Mouse (Mus musculus) stomach, embryonic 14.5 days (tissue): Measurements from ENCODE around the gene Wnt5b. TPM values are rescaled to one million over a fixed set of nuclear protein-coding genes. Genes with fewer than 3 reads are reported as not detected.

ENCODE experiments used
- ATAC-seq: fragments of 200-750 bp; cut with Nextera tagmentation; 2 replicates; pipeline ENCODE4 v1.8.0; 2017; ENCODE audit warnings: low read depth, moderate TSS enrichment; ENCODE audit not compliant: insufficient number of reproducible peaks, insufficient read depth, low FRiP score
- H3K27ac ChIP-seq: fragments of 300-500 bp; sonication (generic); 2 replicates; pipeline ENCODE4 v1.5.1; 2014; ENCODE audit warnings: mild to moderate bottlenecking, low read length, moderate library complexity, mixed read lengths
- H3K27me3 ChIP-seq: fragments of 300-500 bp; sonication (generic); 2 replicates; pipeline ENCODE4 v1.6.1; 2014; ENCODE audit warnings: low read length, control low read depth, mixed read lengths; ENCODE audit not compliant: control insufficient read depth, insufficient read depth
- H3K36me3 ChIP-seq: fragments of 300-500 bp; sonication (generic); 2 replicates; pipeline ENCODE4 v1.6.1; 2014; ENCODE audit warnings: mild to moderate bottlenecking, control low read depth, low read length, moderate library complexity, mixed read lengths; ENCODE audit not compliant: control insufficient read depth, insufficient read depth
- H3K4me1 ChIP-seq: fragments of 300-500 bp; sonication (generic); 2 replicates; pipeline ENCODE4 v1.6.1; 2014; ENCODE audit warnings: low read length, control low read depth, mixed read lengths; ENCODE audit not compliant: control insufficient read depth, insufficient read depth
- H3K4me2 ChIP-seq: fragments of 300-500 bp; sonication (generic); replicated peaks from 2 replicates; pipeline ENCODE4 v1.6.1; 2014; ENCODE audit warnings: low read depth, low read length, control low read depth
- H3K4me3 ChIP-seq: fragments of 300-500 bp; sonication (generic); 2 replicates; pipeline ENCODE4 v1.5.1; 2014; ENCODE audit warnings: low read depth, low read length, control low read depth
- H3K9ac ChIP-seq: fragments of 300-500 bp; sonication (generic); replicated peaks from 2 replicates; pipeline ENCODE4 v1.6.1; 2014; ENCODE audit warnings: low read depth, mild to moderate bottlenecking, control low read depth, low read length, moderate library complexity, mixed read lengths
- H3K9me3 ChIP-seq: fragments of 300-500 bp; sonication (generic); 2 replicates; pipeline ENCODE4 v1.6.1; 2016; ENCODE audit warnings: low read depth, low read length, control low read depth; ENCODE audit not compliant: control insufficient read depth
- WGBS: fragments of 180-500 bp; shearing (Covaris S2); extraction: QIAGEN DNeasy Blood & Tissue Kit; methylation state at CpG from one replicate; pipeline ENCODE4 v1.1.7; 2014; 5-methylcytosine and 5-hydroxymethylcytosine counted together
- polyA plus RNA-seq: library from polyadenylated mRNA; unstranded; fragments of >200 nt; fragmentation: Nextera tagmentation; extraction: Ambion mirVana; gene quantifications from 2 replicates; pipeline ENCODE4 v1.2.1, GENCODE M21; 2014

The Wnt5b gene
- polyA plus RNA-seq, 1 experiment from 2014 or later = 11.6 TPM

GRCm38 (mm10) chr6:119502031-119502430 lies 42.1 kb downstream of the Wnt5b start:
- H3K27me3 ChIP-seq = no peaks in the 10 kb centered on the region
- no peak overlapping the region for H3K4me3 ChIP-seq
- H3K27ac ChIP-seq = no peak overlapping the region
- H3K9me3 ChIP-seq = no peaks in the 10 kb centered on the region
- H3K4me2 ChIP-seq = no peak overlapping the region
- H3K36me3 ChIP-seq = no peaks in the 10 kb centered on the region
- H3K4me1 ChIP-seq = peaks cover 6% of the 10 kb centered on the region; the same call in 1 of the 2 replicates
- no peak overlapping the region for H3K9ac ChIP-seq
- ATAC-seq = no peak
- 62% methylated on average over 9 of the region's 9 CpGs for WGBS

DNA sequence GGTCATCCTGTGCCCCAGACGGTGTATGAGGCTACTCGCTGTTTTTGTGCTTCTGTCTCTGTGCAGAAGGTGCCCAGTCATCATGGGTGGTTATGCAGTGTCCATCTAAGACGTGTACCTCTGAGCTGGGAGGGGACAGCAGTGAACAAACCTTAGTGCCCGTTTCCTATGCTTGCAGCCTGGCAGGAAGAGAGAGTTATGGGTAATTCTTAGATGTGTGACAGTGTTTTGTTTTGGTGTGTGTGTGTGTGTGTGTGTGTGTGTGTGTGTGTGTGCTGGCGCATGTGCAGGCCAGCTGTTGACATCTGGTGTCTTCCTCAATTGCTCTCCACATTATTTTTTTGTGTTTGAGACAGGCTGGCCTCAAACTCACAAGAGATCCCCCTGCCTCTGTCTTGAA lies 44.1 kb downstream of the Wnt5b start:
- Histone ChIP-seq H3K9me3 (no peaks in the 10 kb centered on the region), H3K27me3 (no peaks in the 10 kb centered on the region), H3K27ac (no peak overlapping the region), H3K4me2 (no peak overlapping the region), H3K9ac (no peak overlapping the region), H3K4me3 (no peak overlapping the region), H3K4me1 (peaks cover 6% of the 10 kb centered on the region; the same call in 1 of the 2 replicates), H3K36me3 (no peaks in the 10 kb centered on the region)
- 60% methylated on average over 5 of the region's 5 CpGs for WGBS
- no peak for ATAC-seq

DNA sequence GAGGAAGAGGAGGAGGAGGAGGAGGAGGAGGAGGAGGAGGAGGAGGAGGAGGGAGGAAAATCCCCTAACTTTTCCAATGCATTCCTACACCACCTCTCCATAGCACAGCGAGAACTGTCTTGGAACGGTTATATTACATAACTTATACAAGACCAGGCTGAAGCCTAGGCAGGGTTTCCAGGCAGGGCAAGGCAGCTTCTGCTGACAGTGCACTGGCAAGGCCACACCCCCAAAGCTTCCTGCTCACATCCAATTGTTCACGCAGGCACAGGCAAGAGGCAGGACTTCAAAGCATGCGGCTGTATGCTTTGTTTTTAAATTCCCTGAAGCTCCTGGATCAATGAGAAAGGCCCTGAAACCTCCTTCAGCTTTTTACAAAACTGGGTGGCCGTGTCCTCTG lies 44.9 kb downstream of the Wnt5b start:
- H3K27me3 ChIP-seq = no peaks in the 10 kb centered on the region
- 15% methylated on average over 5 of the region's 5 CpGs for WGBS
- H3K36me3 ChIP-seq = no peaks in the 10 kb centered on the region
- no peak overlapping the region for H3K4me3 ChIP-seq
- H3K4me2 ChIP-seq = no peak overlapping the region
- H3K4me1 ChIP-seq = peaks cover 6% of the 10 kb centered on the region; the same call in 1 of the 2 replicates
- no peak for ATAC-seq
- no peak overlapping the region for H3K27ac ChIP-seq
- no peak overlapping the region for H3K9ac ChIP-seq
- no peaks in the 10 kb centered on the region for H3K9me3 ChIP-seq

DNA sequence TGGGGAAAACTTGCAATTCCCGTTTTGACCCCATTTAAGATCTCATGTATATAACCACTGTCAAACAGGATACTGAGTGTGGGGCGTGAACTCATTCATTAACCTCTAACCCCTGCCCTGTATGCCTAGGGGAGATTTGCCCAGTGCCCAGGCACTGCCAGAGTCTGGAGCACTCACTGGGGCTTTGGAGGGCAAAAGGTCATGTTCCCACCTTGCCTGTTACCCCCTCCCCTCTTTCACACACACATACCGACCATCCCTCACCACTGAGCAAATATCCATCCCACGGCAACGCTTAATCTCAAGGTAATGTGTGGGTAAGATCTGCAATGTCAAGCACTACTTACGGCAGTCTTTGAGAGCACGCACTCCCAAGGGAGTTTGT lies 51.5 kb downstream of the Wnt5b start:
- H3K4me1 ChIP-seq = peaks cover 7% of the 10 kb centered on the region; the same call in 1 of the 2 replicates
- H3K4me3 ChIP-seq = no peak overlapping the region
- H3K27me3 ChIP-seq = no peaks in the 10 kb centered on the region
- no peak for ATAC-seq
- H3K4me2 ChIP-seq = no peak overlapping the region
- H3K27ac ChIP-seq = no peak overlapping the region
- WGBS = 29% methylated on average over 7 of the region's 7 CpGs
- H3K9ac ChIP-seq = no peak overlapping the region
- no peaks in the 10 kb centered on the region for H3K36me3 ChIP-seq
- H3K9me3 ChIP-seq = no peaks in the 10 kb centered on the region

DNA sequence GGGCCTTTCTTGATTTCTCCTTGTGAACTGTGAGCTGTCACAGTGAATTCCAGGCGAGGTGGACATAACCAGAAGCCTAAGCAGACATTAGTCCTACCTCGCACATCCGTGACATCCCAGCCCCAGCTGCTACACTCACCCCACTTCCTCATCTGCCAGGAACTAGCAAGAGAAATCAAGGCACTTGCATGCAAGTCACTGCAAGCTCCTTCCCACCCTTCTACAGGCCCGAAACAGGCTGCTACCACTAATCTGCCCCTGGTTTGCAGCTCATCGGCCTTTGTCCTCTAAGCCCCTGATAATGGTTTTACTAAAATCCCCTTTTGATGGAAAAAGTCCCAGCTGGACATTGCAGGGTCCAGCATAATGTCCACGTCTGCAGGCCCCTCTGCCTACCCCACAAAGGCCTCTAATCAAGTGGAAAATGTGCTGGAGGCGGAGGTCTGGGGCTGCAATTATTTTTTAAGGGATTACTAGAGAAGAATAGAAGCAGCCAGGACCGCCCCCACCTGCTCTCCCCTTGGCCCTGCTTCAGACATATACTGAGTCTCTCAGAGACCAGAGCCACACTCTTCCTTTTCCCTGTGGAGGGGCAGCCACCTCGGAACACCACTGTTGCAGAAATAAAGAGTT lies 52.0 kb downstream of the Wnt5b start:
- H3K4me1 ChIP-seq = peaks cover 7% of the 10 kb centered on the region; the same call in 1 of the 2 replicates
- no peak overlapping the region for H3K27ac ChIP-seq
- no peaks in the 10 kb centered on the region for H3K27me3 ChIP-seq
- WGBS = 53% methylated on average over 9 of the region's 9 CpGs
- no peak overlapping the region for H3K4me2 ChIP-seq
- no peak for ATAC-seq
- H3K9ac ChIP-seq = no peak overlapping the region
- H3K36me3 ChIP-seq = no peaks in the 10 kb centered on the region
- H3K9me3 ChIP-seq = no peaks in the 10 kb centered on the region
- no peak overlapping the region for H3K4me3 ChIP-seq

DNA sequence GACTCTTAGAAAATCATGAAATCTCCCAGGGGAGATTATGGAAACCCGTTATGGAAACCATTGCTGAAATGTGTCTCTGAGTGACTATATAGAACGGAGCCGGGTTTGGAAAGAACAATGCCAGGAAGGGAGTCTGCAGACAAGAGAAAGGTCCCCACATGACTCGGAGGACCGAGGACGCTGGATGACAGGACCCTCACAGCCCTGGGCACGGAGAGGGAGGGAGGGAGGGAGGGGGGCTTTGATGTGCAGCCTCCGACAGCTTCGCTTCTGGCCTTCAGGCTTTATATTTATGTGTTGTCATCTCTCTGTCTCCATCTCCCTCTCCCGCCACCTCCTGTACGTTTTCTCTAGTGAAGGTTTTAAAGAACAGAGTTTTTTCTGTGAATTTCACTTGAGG lies 53.1 kb downstream of the Wnt5b start:
- WGBS = 55% methylated on average over 11 of the region's 11 CpGs
- Histone ChIP-seq H3K4me2 (no peak overlapping the region), H3K4me3 (no peak overlapping the region)

DNA sequence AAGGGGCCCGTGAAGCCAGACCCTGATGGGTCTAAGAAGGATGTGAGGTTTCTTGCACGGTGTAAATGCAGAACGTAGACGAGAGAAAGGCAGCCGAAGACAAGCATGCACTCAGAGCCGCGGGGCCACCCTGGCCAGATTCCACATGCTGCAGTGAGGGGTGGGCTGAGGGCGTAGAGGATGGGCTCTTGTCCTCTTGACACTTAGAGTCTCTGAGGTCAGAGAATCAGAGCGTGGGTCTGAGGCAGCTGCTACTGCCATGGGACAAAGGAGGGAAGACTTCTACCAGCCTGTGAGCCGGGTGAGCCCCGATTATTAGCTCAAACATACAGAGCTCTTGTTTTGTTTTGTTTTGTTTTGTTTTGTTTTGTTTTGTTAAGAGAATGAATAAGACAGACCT lies 53.6 kb downstream of the Wnt5b start:
- H3K27ac ChIP-seq = no peak overlapping the region
- no peak overlapping the region for H3K9ac ChIP-seq
- no peak overlapping the region for H3K4me3 ChIP-seq
- no peaks in the 10 kb centered on the region for H3K36me3 ChIP-seq
- no peaks in the 10 kb centered on the region for H3K27me3 ChIP-seq
- no peak for ATAC-seq
- H3K4me2 ChIP-seq = no peak overlapping the region
- H3K9me3 ChIP-seq = no peaks in the 10 kb centered on the region
- 32% methylated on average over 11 of the region's 11 CpGs for WGBS
- peaks cover 7% of the 10 kb centered on the region; the same call in 1 of the 2 replicates for H3K4me1 ChIP-seq

More for the DNA sequence above, 53.1 kb downstream of the Wnt5b start:
- ATAC-seq = no peak
- peaks cover 7% of the 10 kb centered on the region; the same call in 1 of the 2 replicates for H3K4me1 ChIP-seq
- H3K36me3 ChIP-seq = no peaks in the 10 kb centered on the region
- H3K27me3 ChIP-seq = no peaks in the 10 kb centered on the region
- H3K9me3 ChIP-seq = no peaks in the 10 kb centered on the region
- no peak overlapping the region for H3K9ac ChIP-seq
- no peak overlapping the region for H3K27ac ChIP-seq

DNA sequence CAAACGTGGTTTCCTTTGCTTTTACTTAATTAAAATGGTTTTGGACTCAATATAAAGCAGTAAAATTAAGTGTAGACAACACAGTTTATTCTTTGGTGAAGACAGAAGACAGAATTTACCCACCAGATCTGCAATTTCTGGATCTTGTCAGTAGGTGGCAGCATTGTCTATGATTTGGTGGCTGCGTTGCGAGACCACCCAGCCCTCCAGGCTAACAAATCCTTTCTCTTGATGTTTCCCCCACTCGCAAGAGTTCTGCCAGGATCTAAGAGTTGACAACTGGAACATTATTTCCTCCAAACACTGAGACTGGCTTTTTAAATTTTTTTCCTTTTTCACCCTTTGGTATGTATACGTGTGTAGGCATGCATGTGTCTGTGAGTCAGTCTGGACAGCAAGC lies 54.4 kb downstream of the Wnt5b start:
- Histone ChIP-seq H3K36me3 (0 out of 2 replicates have a peak, but pooled peaks cover under 1% of the 10 kb centered on the region), H3K9me3 (no peaks in the 10 kb centered on the region), H3K27me3 (no peaks in the 10 kb centered on the region), H3K27ac (no peak overlapping the region), H3K4me2 (no peak overlapping the region), H3K9ac (no peak overlapping the region), H3K4me1 (peaks cover 7% of the 10 kb centered on the region; the same call in 1 of the 2 replicates), H3K4me3 (no peak overlapping the region)
- ATAC-seq = no peak
- 6% methylated on average over 5 of the region's 5 CpGs for WGBS

GRCm38 (mm10) chr6:119487619-119488018 lies 56.5 kb downstream of the Wnt5b start:
- Histone ChIP-seq H3K9me3 (no peaks in the 10 kb centered on the region), H3K36me3 (peaks cover 7% of the 10 kb centered on the region), H3K4me2 (no peak overlapping the region), H3K27me3 (no peaks in the 10 kb centered on the region), H3K27ac (no peak overlapping the region), H3K4me1 (peaks cover 18% of the 10 kb centered on the region), H3K4me3 (no peak overlapping the region), H3K9ac (no peak overlapping the region)
- ATAC-seq = no peak
- 86% methylated on average over 9 of the region's 9 CpGs for WGBS
